Mouse (Mus musculus): ENCODE measurements around the gene Gba.
"Not testable (repeated sequence)": the region's sequence is repeated elsewhere in the genome, so short reads cannot be mapped to it uniquely, and the experiment has no call there.

The Gba gene

GRCm38 (mm10) chr3:89195979-89196877, 6.5 kb upstream of the Gba start:
- DNase-seq (ENCODE audit: low read depth, low spot score), result peak; percentile 97
- no peaks in the 10 kb centered on the region for H3K36me3 ChIP-seq (ENCODE audit: control insufficient read depth, insufficient read depth, low read length, poor library complexity, severe bottlenecking)

GRCm38 (mm10) chr3:89199839-89200238, 2.9 kb upstream of the Gba start:
- no peaks in the 10 kb centered on the region; the same call in 1 of the 2 replicates for H3K36me3 ChIP-seq (ENCODE audit: control insufficient read depth, insufficient read depth, low read length, poor library complexity, severe bottlenecking)
- DNase-seq (ENCODE audit: low read depth, low spot score), result peak; percentile 32
- H3K27me3 ChIP-seq (ENCODE audit: control insufficient read depth, insufficient read depth, low read length, poor library complexity, severe bottlenecking), result no peaks in the 10 kb centered on the region

More at GRCm38 (mm10) chr3:89195979-89196877, 6.5 kb upstream of the Gba start:
- H3K27me3 ChIP-seq (ENCODE audit: control insufficient read depth, insufficient read depth, low read length, poor library complexity, severe bottlenecking), result no peaks in the 10 kb centered on the region

GRCm38 (mm10) chr3:89203142-89203514, 400 bp downstream of the Gba start:
- H3K36me3 ChIP-seq (ENCODE audit: control insufficient read depth, insufficient read depth, low read length, poor library complexity, severe bottlenecking), result peaks cover 5% of the 10 kb centered on the region; the same call in 1 of the 2 replicates
- DNase-seq (ENCODE audit: low read depth, low spot score), result no peak
- no peaks in the 10 kb centered on the region for H3K27me3 ChIP-seq (ENCODE audit: control insufficient read depth, insufficient read depth, low read length, poor library complexity, severe bottlenecking)

GRCm38 (mm10) chr3:89206079-89206478, 3.4 kb downstream of the Gba start:
- no peak for DNase-seq (ENCODE audit: low read depth, low spot score)
- peaks cover 9% of the 10 kb centered on the region; the same call in 1 of the 2 replicates for H3K36me3 ChIP-seq (ENCODE audit: control insufficient read depth, insufficient read depth, low read length, poor library complexity, severe bottlenecking)
- H3K27me3 ChIP-seq (ENCODE audit: control insufficient read depth, insufficient read depth, low read length, poor library complexity, severe bottlenecking), result no peaks in the 10 kb centered on the region

GRCm38 (mm10) chr3:89206695-89207094, 4.0 kb downstream of the Gba start:
- no peaks in the 10 kb centered on the region for H3K27me3 ChIP-seq (ENCODE audit: control insufficient read depth, insufficient read depth, low read length, poor library complexity, severe bottlenecking)
- H3K36me3 ChIP-seq (ENCODE audit: control insufficient read depth, insufficient read depth, low read length, poor library complexity, severe bottlenecking), result peaks cover 9% of the 10 kb centered on the region; the same call in 1 of the 2 replicates
- no peak for DNase-seq (ENCODE audit: low read depth, low spot score)

- Histone ChIP-seq H3K36me3 (ENCODE audit: control insufficient read depth, insufficient read depth, low read length, poor library complexity, severe bottlenecking) (peaks cover 9% of the 10 kb centered on the region; the same call in 1 of the 2 replicates), H3K27me3 (ENCODE audit: control insufficient read depth, insufficient read depth, low read length, poor library complexity, severe bottlenecking) (no peaks in the 10 kb centered on the region)
- DNase-seq (ENCODE audit: low read depth, low spot score), result no peak
Measured at GRCm38 (mm10) chr3:89208075-89208657, 5.4 kb downstream of the Gba start.

- no peaks in the 10 kb centered on the region for H3K27me3 ChIP-seq (ENCODE audit: control insufficient read depth, insufficient read depth, low read length, poor library complexity, severe bottlenecking)
- peaks cover 9% of the 10 kb centered on the region; the same call in 1 of the 2 replicates for H3K36me3 ChIP-seq (ENCODE audit: control insufficient read depth, insufficient read depth, low read length, poor library complexity, severe bottlenecking)
- DNase-seq (ENCODE audit: low read depth, low spot score), result no peak
Measured at GRCm38 (mm10) chr3:89208736-89209135, 6.0 kb downstream of the Gba start.

GRCm38 (mm10) chr3:89209731-89210130, 7.0 kb downstream of the Gba start:
- Histone ChIP-seq H3K36me3 (ENCODE audit: control insufficient read depth, insufficient read depth, low read length, poor library complexity, severe bottlenecking) (peaks cover 9% of the 10 kb centered on the region; the same call in 1 of the 2 replicates), H3K27me3 (ENCODE audit: control insufficient read depth, insufficient read depth, low read length, poor library complexity, severe bottlenecking) (no peaks in the 10 kb centered on the region)
- DNase-seq (ENCODE audit: low read depth, low spot score), result no peak

- DNase-seq (ENCODE audit: low read depth, low spot score), result no peak
Measured at GRCm38 (mm10) chr3:89210162-89210561, 7.4 kb downstream of the Gba start.

GRCm38 (mm10) chr3:89210731-89211130, 8.0 kb downstream of the Gba start:
- no peak for DNase-seq (ENCODE audit: low read depth, low spot score)
- Histone ChIP-seq H3K27me3 (ENCODE audit: control insufficient read depth, insufficient read depth, low read length, poor library complexity, severe bottlenecking) (no peaks in the 10 kb centered on the region), H3K36me3 (ENCODE audit: control insufficient read depth, insufficient read depth, low read length, poor library complexity, severe bottlenecking) (peaks cover 6% of the 10 kb centered on the region; the same call in 1 of the 2 replicates)

More at GRCm38 (mm10) chr3:89210162-89210561, 7.4 kb downstream of the Gba start:
- Histone ChIP-seq H3K27me3 (ENCODE audit: control insufficient read depth, insufficient read depth, low read length, poor library complexity, severe bottlenecking) (no peaks in the 10 kb centered on the region), H3K36me3 (ENCODE audit: control insufficient read depth, insufficient read depth, low read length, poor library complexity, severe bottlenecking) (peaks cover 9% of the 10 kb centered on the region; the same call in 1 of the 2 replicates)

- DNase-seq (ENCODE audit: low read depth, low spot score), result peak; percentile 97
- Histone ChIP-seq H3K36me3 (ENCODE audit: control insufficient read depth, insufficient read depth, low read length, poor library complexity, severe bottlenecking) (peaks cover 3% of the 10 kb centered on the region; the same call in 1 of the 2 replicates), H3K27me3 (ENCODE audit: control insufficient read depth, insufficient read depth, low read length, poor library complexity, severe bottlenecking) (no peaks in the 10 kb centered on the region)
Measured at GRCm38 (mm10) chr3:89213803-89214530, 11.2 kb downstream of the Gba start.

- Histone ChIP-seq H3K36me3 (ENCODE audit: control insufficient read depth, insufficient read depth, low read length, poor library complexity, severe bottlenecking) (peaks cover under 1% of the 10 kb centered on the region; the same call in 1 of the 2 replicates), H3K27me3 (ENCODE audit: control insufficient read depth, insufficient read depth, low read length, poor library complexity, severe bottlenecking) (no peaks in the 10 kb centered on the region)
- no peak for DNase-seq (ENCODE audit: low read depth, low spot score)
Measured at GRCm38 (mm10) chr3:89214681-89215411, 12.1 kb downstream of the Gba start, which contains the start of gene Thbs3. TSS of gene Thbs3 (plus strand) at chr3:89215180.

GRCm38 (mm10) chr3:89215853-89216252, 13.1 kb downstream of the Gba start:
- Histone ChIP-seq H3K36me3 (ENCODE audit: control insufficient read depth, insufficient read depth, low read length, poor library complexity, severe bottlenecking) (no peaks in the 10 kb centered on the region), H3K27me3 (ENCODE audit: control insufficient read depth, insufficient read depth, low read length, poor library complexity, severe bottlenecking) (no peaks in the 10 kb centered on the region)
- peak; percentile 93 for DNase-seq (ENCODE audit: low read depth, low spot score)

- not testable (repeated sequence) for DNase-seq (ENCODE audit: low read depth, low spot score); H3K27me3 ChIP-seq (ENCODE audit: control insufficient read depth, insufficient read depth, low read length, poor library complexity, severe bottlenecking); H3K36me3 ChIP-seq (ENCODE audit: control insufficient read depth, insufficient read depth, low read length, poor library complexity, severe bottlenecking)
Measured at GRCm38 (mm10) chr3:89216407-89216806, 13.7 kb downstream of the Gba start.

Data from splenic B cell, adult 2 months (primary cell).